Mouse (Mus musculus): ENCODE results near the gene 4930469K13Rik. TPM values are rescaled to one million over a fixed set of nuclear protein-coding genes. Genes with fewer than 3 reads are reported as not detected.

Gene 4930469K13Rik
- total and polyA plus RNA-seq, 2 experiments from 2014 or later: 0.78 to 3.6 TPM

DNA sequence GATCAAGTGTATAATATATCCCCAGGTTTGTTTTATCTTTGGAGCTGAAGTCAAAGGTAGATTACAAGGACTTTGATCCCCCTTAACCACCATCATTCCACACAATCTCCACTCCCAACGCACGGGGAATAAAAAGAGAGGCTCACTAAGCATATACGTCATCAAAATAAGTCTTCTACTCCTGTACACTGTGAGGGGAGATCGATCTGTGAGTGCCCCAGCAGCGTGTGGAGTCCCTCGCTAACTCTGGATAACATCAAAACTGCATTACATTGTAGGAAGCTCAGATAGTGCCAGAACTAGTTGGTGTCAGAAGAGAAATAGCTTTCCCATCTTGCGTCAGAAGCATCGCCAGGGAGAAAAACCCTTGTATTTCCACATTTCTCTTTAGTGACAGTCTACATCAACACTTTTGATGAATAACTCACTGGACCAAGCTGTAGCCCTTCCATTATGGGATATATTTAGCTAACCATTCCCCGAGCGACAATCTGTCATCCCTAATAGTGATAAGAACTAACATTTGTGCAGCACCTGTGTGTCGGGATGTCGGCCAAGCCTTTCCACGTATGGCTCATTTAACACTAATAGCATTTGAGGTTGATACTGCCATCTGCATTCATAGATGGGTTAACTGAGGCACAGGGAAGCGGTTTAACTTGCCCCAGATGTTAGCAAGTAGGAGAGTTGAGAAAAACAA, 123.9 kb downstream of the 4930469K13Rik start:
- ATAC-seq: no peak

DNA sequence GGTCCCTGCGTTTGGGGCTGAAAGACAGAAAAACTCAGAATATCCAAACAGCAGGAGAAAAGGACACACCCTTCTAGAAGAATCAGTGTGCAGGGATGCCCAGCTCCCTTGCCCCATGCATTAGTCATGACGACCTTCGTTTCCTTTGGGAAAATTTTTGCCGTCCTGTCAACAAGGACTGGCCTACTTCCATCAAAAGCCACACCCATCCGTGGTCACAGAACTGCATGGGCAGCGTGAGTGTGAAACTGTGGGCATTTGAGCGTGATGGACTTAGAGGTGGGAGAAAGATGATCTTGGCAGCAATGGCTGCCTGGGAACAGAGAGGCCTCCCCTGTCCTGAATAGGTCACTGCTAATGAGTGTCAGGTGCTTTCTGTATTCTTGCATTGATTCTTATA, 126.2 kb downstream of the 4930469K13Rik start:
- no peak overlapping the region for H3K4me2 ChIP-seq (ENCODE audit: low read depth, low read length)
- H3K27ac ChIP-seq: no peak overlapping the region
- no peak overlapping the region for H3K9ac ChIP-seq (replicated peaks; ENCODE audit: low read length)
- ATAC-seq (no peak), DNase-seq (ENCODE audit: low spot score) (no peak)
- no peak overlapping the region for H3K4me3 ChIP-seq (ENCODE audit: low read length)
- no peaks in the 10 kb centered on the region for H3K27me3 ChIP-seq (ENCODE audit: insufficient read depth, low read length)
- 76% methylated on average over 7 of the region's 7 CpGs for WGBS
- no peaks in the 10 kb centered on the region for H3K4me1 ChIP-seq (ENCODE audit: insufficient read depth, low read length)
- no peak for TF ChIP-seq CTCF (IDR thresholded peaks at IDR 0.05; ENCODE audit: low read depth)
- no peaks in the 10 kb centered on the region for H3K9me3 ChIP-seq (ENCODE audit: low read length)
- no peaks in the 10 kb centered on the region for H3K36me3 ChIP-seq (ENCODE audit: insufficient read depth, low read length)

More for the DNA sequence above, 123.9 kb downstream of the 4930469K13Rik start:
- Histone ChIP-seq H3K4me1 (ENCODE audit: insufficient read depth, low read length) (no peaks in the 10 kb centered on the region), H3K36me3 (ENCODE audit: insufficient read depth, low read length) (no peaks in the 10 kb centered on the region), H3K27me3 (ENCODE audit: insufficient read depth, low read length) (no peaks in the 10 kb centered on the region), H3K9ac (replicated peaks; ENCODE audit: low read length) (no peak overlapping the region), H3K27ac (no peak overlapping the region), H3K4me3 (ENCODE audit: low read length) (no peak overlapping the region), H3K9me3 (ENCODE audit: low read length) (no peaks in the 10 kb centered on the region), H3K4me2 (ENCODE audit: low read depth, low read length) (no peak overlapping the region)
- TF ChIP-seq CTCF (IDR thresholded peaks at IDR 0.05; ENCODE audit: low read depth): no peak
- DNase-seq (ENCODE audit: low spot score): peak; percentile 65
- WGBS: 64% methylated on average over 14 of the region's 14 CpGs

DNA sequence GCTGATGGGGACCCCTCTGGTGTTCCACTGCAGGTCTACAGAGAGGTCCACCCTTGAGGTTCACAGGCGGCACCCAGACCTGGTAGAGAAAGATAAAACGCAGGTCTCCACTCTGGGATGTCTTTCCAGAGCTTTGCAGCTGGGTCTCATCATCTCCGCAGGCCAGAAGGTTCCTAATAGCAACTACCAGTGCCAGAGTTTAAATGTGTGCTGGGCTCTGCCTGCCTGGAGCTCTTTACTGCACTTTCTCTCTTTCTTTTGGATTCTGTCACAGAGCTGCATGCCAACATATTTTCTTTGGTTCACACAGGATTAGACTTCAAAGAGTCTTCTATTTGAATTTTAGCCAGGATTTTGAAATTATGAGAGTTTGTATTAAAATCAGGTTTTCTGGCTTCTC, 129.2 kb downstream of the 4930469K13Rik start:
- H3K4me3 ChIP-seq (ENCODE audit: low read length): no peak overlapping the region
- no peak overlapping the region for H3K9ac ChIP-seq (replicated peaks; ENCODE audit: low read length)
- no peaks in the 10 kb centered on the region for H3K4me1 ChIP-seq (ENCODE audit: insufficient read depth, low read length)
- DNase-seq (ENCODE audit: low spot score) (no peak), ATAC-seq (no peak)
- H3K9me3 ChIP-seq (ENCODE audit: low read length): no peaks in the 10 kb centered on the region
- H3K27ac ChIP-seq: no peak overlapping the region
- TF ChIP-seq CTCF (IDR thresholded peaks at IDR 0.05; ENCODE audit: low read depth): no peak
- H3K36me3 ChIP-seq (ENCODE audit: insufficient read depth, low read length): no peaks in the 10 kb centered on the region
- H3K27me3 ChIP-seq (ENCODE audit: insufficient read depth, low read length): no peaks in the 10 kb centered on the region
- WGBS: 73% methylated on average over 3 of the region's 3 CpGs
- no peak overlapping the region for H3K4me2 ChIP-seq (ENCODE audit: low read depth, low read length)

GRCm38 (mm10) chr11:33967708-33968107, 130.6 kb downstream of the 4930469K13Rik start:
- Histone ChIP-seq H3K4me3 (ENCODE audit: low read length) (no peak overlapping the region), H3K9me3 (ENCODE audit: low read length) (no peaks in the 10 kb centered on the region), H3K27me3 (ENCODE audit: insufficient read depth, low read length) (no peaks in the 10 kb centered on the region), H3K4me2 (ENCODE audit: low read depth, low read length) (no peak overlapping the region), H3K27ac (no peak overlapping the region), H3K4me1 (ENCODE audit: insufficient read depth, low read length) (no peaks in the 10 kb centered on the region), H3K36me3 (ENCODE audit: insufficient read depth, low read length) (no peaks in the 10 kb centered on the region), H3K9ac (replicated peaks; ENCODE audit: low read length) (no peak overlapping the region)
- TF ChIP-seq CTCF (IDR thresholded peaks at IDR 0.05; ENCODE audit: low read depth): no peak
- DNase-seq (ENCODE audit: low spot score): no peak
- 80% methylated on average over 4 of the region's 4 CpGs for WGBS
- ATAC-seq: no peak

DNA sequence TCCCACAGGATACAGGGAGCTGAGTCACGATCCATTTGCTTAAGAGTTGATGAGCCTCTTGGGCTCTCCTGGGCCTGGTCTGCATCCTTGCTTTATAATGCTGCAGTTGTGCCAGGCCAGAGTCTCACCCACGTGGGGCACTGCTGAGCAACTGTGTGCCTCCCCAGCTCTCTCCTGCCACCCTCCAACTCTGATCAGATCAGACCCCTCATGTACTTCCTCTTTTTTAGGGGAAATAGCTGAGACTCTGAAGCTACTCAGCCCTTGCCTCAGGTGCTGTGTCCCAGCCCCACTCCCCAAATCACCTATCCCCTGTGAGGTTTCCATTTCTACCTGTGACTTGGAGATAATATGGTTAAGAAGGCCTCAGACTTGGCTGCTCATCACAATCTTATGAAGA, 133.0 kb downstream of the 4930469K13Rik start:
- WGBS: 64% methylated on average over 2 of the region's 2 CpGs
- Histone ChIP-seq H3K9me3 (ENCODE audit: low read length) (no peaks in the 10 kb centered on the region), H3K27me3 (ENCODE audit: insufficient read depth, low read length) (no peaks in the 10 kb centered on the region), H3K4me3 (ENCODE audit: low read length) (no peak overlapping the region), H3K4me1 (ENCODE audit: insufficient read depth, low read length) (no peaks in the 10 kb centered on the region), H3K4me2 (ENCODE audit: low read depth, low read length) (no peak overlapping the region), H3K9ac (replicated peaks; ENCODE audit: low read length) (no peak overlapping the region), H3K36me3 (ENCODE audit: insufficient read depth, low read length) (no peaks in the 10 kb centered on the region), H3K27ac (no peak overlapping the region)
- DNase-seq (ENCODE audit: low spot score) (no peak), ATAC-seq (no peak)
- TF ChIP-seq CTCF (IDR thresholded peaks at IDR 0.05; ENCODE audit: low read depth): no peak

- no peak within 1 kb of the TSS for H3K9ac ChIP-seq (replicated peaks; ENCODE audit: low read length)
These were observed 135.5 kb downstream of the 4930469K13Rik start, which contains the start of gene Kcnmb1 for GRCm38 (mm10) chr11:33962688-33963407. TSS of gene Kcnmb1 (plus strand) at chr11:33963013.

DNA sequence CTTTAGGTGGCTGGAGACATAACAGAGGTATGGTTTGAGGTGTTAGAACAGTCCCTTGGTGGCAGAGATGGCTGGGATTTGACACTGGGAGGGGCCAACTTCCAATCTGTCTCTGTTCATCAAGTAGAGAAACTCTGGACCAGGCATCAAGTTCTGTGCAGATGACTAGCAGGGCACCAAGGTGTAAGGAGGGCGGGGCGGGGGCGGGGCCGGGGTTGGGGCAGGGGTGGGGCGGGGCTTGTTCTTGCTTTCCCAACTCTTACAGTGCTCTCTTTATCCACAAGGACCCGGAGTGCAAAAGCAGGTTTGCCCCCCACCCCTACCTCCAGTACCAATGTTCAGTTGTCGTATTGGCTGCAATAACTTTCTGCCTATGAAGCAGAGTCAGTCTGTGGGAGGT, 136.2 kb downstream of the 4930469K13Rik start:
- ATAC-seq (no peak), DNase-seq (ENCODE audit: low spot score) (no peak)
- Histone ChIP-seq H3K9me3 (ENCODE audit: low read length) (no peaks in the 10 kb centered on the region), H3K4me3 (ENCODE audit: low read length) (no peak overlapping the region), H3K4me2 (ENCODE audit: low read depth, low read length) (no peak overlapping the region), H3K36me3 (ENCODE audit: insufficient read depth, low read length) (no peaks in the 10 kb centered on the region), H3K9ac (replicated peaks; ENCODE audit: low read length) (no peak overlapping the region), H3K27ac (no peak overlapping the region), H3K4me1 (ENCODE audit: insufficient read depth, low read length) (no peaks in the 10 kb centered on the region), H3K27me3 (ENCODE audit: insufficient read depth, low read length) (no peaks in the 10 kb centered on the region)
- no peak for TF ChIP-seq CTCF (IDR thresholded peaks at IDR 0.05; ENCODE audit: low read depth)
- 52% methylated on average over 7 of the region's 7 CpGs for WGBS

More at GRCm38 (mm10) chr11:33962688-33963407, 135.5 kb downstream of the 4930469K13Rik start, which contains the start of gene Kcnmb1:
- Histone ChIP-seq H3K27me3 (ENCODE audit: insufficient read depth, low read length) (no peaks in the 10 kb centered on the region), H3K27ac (no peak within 1 kb of the TSS), H3K36me3 (ENCODE audit: insufficient read depth, low read length) (no peaks in the 10 kb centered on the region), H3K4me3 (ENCODE audit: low read length) (no peak within 1 kb of the TSS), H3K9me3 (ENCODE audit: low read length) (no peaks in the 10 kb centered on the region), H3K4me2 (ENCODE audit: low read depth, low read length) (no peak within 1 kb of the TSS), H3K4me1 (ENCODE audit: insufficient read depth, low read length) (no peaks in the 10 kb centered on the region)
- no peak for DNase-seq (ENCODE audit: low spot score)
- no peak for TF ChIP-seq CTCF (IDR thresholded peaks at IDR 0.05; ENCODE audit: low read depth)
- 48% methylated on average over 6 of the region's 6 CpGs for WGBS
- 0 out of 2 replicates have a peak, but pooled peaks have one; percentile 32 for ATAC-seq
